Mouse (Mus musculus) T-cell, adult 2 months (primary cell): ENCODE data around the gene Bcas3.

Experiments
- DNase-seq: peaks from one replicate; pipeline ENCODE4 v3.0.0; 2022; ENCODE audit warnings: low spot score

The Bcas3 gene

DNA sequence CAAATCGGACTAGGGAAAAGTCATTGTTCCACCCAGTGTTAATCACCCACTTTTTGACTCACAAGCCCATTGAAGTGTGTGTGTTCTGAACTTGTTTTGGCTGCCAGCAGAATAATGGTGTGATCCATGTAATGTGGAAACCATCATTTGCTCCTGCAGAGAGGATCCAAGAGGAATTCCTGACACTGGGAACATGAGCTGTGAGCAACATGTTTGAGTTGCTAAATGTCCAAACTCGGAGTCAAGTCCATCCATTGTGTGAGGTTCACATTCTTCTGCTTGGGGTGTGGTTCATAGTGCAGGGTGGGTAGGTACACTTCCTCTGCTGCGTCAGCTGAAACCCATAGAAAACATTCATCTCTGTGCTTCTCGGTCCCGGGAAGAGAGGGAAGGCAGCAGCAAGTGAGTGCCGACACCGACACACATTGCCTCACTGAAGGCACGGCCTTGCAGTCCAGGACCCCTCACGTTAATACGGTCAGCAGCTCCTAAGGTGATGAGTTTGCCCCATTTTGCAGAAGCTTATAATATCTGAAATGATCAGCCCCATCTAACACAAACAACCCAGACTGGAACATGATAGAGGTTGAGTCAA lies 320.0 kb downstream of the Bcas3 start:
- no peak for DNase-seq

DNA sequence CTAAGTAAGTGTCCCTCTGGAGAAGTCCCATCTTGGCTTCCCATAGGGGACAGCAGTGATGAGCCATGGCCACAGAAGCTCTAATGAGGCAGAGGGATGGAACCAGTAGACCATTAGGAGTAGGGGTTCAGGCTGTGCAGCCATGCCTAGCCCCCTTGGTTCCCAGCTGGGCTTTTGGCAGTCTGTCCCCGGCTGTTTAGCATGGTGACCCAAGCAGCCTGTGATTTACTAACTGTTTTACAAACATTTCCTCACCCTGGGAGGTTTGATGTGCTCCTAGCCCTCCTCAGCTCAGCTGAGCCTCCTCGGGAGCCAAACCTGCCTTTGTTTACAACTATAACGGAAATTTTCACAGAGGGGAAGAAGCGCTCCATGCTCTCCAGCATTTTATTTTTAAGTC lies 322.3 kb downstream of the Bcas3 start:
- no peak for DNase-seq

DNA sequence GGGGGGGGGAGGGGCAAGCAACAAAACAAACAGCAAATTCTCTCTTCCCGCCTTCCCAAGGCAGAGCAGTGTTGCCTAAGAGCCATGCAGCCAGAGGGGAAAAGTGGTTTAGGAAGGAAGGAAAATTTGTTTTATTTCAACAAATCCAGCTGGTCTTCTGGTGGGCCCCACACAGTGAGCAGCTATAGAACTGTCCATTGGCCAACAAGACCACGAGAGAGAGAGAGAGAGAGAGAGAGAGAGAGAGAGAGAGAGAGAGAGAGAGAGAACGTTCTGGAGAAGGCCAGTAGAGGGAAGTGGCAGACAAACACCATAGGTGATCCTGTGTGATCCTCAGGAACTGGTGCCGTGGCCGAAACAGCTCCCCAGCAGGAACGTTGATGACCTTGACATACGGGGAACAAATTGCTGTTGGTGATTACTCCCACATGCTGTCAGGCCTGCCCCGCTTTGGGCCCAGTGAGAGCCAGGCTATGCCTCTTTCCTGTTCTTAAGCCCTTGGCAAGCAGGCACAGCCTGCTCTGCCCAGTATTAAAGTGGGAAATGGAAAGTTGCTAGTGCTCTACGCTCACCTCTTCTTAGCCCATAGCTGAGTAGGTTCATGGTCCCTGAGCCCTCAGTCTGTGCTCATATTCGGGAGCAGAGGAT lies 323.5 kb downstream of the Bcas3 start:
- no peak for DNase-seq

DNA sequence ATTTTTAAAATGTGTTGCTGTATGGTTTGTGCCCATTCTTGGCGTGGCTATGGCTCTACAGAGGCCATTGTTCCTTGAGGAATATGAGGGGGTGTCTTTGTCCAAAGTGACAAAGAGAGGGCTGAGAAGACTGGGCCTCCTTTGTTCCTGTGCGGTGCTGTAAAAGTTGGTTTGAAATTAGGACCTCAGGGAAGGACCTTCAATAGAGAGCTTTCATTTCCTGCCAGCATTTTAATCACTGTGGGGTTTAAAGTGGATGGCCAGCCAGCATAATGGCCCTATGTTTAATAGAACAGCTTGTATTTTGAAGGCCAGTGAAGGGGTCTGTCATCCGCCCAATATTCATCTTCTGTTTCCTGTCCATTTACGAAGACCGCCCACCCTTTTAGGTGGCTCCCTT lies 325.7 kb downstream of the Bcas3 start:
- no peak for DNase-seq

DNA sequence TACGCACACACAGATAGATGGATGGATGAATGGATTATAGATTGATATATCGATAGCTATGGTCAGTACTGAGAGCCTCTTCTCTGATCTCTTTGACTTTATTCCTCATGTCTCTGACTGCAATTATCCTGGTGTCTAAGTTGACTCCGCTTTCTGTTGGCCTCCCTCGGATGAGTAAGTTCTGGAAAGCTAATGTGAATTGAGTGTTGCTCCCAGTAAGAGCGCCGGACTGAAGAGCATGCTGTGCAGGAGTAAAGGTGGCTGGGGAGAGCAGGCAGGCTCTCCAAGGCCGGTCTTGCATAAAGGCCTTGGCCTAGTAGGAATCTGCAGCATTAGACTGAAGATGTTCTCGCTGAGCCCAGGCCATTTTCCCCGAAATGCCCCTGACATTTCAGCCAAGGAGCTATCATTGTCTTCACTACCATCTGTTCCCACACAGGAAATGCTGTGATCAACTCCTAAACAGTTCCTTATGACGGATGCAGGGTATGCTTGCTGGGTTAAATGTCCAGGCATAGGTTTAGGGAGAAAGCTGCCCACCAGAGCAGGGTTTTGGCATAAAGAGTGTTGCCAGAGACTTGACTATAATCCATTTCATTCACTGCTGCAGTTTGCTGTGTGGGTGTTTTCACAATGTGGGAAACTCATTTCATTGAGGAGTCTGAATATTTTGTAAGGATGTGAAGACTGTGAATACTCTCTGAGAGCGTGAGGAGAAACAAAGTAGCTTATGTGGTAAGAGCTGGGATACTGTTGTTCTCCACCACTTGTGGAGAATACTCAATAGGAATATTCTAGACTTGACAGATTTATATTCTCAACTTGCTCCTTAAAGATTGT lies 328.8 kb downstream of the Bcas3 start:
- no peak for DNase-seq

DNA sequence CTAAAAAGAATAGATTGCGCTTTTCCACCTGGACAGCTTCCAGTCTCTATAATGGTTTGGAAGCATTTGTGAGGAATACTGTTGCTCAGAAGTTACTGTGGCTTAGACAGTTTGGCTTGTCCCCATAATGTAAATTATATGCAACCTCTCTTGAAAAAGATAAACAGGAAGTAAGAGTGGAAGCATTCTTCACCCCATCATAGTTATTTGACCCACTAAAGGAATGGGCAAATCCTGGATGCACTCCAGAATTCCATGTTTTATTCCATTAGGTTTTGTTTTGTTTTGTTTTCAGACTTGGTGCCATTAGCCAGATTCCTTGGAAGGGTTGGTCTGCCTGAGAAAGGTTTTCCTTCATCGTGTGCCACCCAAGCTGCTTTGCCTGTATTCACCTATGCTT lies 332.0 kb downstream of the Bcas3 start:
- DNase-seq, result no peak

DNA sequence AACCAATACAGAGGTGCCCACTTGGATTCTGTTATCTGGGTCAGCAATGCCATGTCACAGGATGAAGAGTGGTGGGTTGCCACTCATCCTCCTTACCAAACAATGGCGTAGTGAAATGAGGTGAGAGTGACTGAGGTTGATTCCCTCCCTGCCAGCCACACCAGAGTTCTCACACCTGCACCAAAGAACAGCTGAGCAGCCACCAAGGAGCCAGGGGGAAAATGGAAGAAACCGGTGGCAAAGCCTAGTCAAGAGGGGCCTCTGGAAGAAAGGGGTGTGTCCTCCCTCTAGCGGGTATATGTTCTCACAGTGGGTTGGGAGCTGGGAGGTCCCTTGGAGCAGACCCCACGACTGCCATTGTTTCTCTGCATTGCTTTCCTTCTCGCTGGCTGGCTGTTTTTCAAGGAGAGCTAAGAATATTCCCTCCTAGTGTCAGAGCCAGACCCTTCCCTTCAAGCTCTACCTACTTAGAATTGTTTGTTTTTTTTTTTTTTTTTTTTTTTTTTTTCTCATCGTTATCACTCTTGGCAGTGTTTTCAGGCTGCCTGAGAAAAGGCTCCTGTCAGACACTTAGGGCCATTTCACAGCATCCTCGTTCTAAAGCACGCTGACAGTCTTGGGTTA lies 335.0 kb downstream of the Bcas3 start:
- DNase-seq, result no peak

DNA sequence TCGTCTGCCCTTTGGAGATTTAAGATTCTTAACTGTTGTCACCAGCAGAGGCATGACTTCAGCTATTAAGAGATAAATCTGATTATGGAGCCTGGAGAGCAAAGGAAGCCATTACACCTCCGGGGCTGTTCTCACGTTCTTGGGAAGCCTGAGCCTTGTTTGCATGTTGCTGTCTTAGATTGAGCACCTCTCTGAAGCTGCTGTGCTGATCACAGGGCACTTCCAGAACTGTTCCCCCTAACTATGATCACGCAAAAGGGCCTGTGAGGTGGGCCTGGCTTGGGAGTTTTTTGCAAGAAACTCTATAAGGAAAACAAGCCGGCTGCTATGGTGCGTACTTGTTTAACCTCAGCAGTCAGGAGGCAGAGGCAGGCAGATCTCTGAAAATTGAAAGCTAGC lies 335.5 kb downstream of the Bcas3 start:
- DNase-seq, result no peak

DNA sequence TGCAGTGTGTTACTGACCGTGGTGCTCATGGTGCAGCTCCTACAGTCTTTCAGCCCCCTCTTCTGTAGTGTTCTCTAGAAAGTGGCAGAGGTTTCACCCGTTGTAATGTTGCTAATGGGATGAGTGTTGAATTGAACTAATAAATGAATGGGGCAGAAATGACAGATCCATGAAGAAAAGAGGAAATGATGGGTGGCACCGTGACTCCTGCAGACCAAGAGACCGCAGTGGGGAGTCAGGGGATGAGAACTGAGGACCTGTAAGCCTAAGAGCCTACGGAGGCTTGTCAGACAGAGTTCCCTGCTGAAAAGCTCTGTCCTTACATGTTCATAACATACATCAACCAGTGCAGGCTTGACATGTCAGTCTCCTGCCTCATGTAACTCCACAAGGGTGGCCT lies 336.3 kb downstream of the Bcas3 start:
- no peak for DNase-seq

DNA sequence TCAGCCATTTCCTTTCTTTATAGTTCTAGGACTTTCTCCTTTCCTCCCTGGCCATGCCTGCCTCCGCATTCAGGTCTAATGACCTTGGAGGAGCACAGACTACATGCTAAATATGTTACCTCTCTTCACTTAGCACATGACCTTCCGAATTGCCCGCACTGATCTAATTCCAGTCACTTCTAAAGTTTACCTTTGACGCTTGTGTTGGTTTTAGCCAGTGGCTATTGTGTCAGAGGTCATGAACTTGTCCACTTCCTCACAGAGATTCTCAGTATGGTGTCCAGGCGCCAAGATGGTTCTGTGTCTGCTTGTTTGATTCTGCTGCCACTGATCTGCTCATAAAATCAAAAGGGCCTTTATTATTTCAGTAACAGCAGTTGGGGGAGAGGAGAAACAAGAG lies 338.3 kb downstream of the Bcas3 start:
- no peak for DNase-seq

DNA sequence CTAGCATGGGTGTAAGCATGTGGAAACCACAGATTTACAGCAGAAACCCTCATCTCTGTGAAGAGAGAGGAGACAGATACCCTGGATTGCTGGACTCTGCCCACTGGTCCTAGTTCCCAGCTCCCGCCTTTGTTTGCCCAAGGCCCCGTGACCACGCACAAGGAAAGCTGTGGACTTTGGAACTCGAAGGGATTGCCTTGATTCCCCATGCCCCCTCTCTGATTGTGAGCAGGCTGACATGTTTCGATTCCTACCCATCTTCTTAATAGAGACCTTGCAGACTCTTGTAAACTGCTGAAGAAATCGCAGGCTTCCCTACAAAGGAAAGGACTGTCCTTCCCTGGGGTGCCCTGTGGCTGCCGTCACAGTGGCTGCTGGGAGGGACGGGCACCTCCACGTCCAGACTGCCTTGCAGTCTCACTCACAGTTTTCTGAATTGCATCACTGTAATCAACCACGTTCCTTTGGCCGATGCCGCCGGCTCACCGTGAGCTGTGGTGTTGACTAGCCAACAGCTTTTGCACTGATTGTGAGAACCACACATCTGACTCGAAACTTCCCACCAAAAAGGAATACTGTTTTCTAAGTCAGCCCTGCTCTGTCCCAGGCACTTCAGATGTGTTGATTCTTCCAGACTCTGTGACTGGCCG lies 342.8 kb downstream of the Bcas3 start:
- DNase-seq, result no peak

DNA sequence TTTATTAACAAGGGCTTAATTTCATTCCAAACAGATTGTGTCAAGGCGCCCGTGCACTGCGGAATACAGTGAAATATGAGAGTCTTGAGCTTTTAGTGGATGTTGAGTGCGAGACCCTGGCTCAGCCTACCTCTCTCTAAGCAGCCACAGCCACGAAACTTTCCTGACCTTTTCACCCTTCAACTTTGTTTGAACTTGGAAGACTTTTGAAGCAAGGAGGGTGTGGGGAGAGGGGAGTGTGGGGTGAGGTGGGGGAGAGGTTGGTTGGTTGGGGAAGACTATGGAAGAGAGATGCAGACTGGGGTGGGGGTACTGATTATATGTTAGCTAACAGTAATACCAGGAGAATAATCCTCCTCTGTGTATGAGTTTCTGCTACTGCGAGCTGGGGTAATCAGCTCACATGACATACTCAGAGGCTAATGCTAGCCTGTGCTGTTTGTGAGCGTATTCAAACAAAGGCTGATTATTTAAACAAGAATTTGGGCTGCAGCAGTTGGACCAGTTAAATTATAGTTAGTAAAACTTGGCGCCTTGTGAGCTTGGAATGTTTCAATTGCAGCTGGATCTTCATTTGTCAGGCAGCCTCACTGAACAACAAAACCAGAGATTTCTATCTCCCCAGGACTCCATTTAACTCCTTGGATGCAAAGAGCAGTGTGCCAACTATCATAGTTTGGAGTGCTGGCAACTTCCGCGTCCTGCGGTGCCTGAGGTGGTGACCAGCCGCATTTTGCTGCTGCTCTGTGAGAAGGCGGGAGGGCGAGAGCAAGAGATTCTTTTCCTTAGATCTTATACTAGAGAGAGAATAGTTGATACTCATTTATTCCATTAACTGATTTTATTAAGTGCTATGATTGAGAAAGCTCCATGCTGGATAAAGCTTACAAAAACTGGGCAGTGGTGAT lies 343.8 kb downstream of the Bcas3 start:
- DNase-seq, result no peak

DNA sequence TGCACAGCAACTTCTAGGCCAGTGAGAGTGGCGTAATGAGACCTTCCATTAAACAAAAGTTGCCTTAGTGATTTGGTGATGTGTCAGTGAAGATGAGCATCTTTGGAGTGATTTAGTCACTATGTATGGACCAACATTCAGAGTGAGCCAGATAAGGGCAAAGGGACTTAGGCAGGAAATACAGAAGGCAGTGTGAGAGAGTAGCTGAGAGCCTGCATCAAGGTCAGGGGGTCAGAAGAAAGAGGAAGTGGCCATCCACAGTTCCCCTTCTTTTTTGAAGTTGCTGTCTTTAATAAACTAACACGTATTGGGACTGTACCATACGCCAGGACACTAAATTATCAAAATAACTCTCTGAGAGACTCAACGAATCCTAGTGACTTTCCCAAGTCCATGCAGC lies 344.5 kb downstream of the Bcas3 start:
- no peak for DNase-seq

DNA sequence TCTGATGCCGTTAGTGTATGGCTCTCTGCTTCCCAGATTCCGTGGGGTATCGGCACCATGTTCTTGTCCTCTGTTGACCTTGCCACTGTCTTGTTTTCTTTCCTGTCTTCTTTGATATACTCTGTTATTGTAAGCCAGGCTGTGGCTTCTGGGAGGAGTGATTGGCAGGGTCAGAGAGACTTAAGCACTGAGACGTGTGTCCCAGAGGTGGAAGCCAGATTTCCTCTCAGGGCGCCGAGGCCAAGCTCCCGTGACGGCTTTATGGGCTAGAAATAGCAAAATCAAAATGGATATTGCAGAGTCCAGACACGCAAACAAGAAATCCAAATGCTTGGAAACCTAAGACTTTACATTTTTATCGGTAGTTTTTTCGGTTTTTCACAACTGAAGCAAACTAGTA lies 345.3 kb downstream of the Bcas3 start:
- no peak for DNase-seq

DNA sequence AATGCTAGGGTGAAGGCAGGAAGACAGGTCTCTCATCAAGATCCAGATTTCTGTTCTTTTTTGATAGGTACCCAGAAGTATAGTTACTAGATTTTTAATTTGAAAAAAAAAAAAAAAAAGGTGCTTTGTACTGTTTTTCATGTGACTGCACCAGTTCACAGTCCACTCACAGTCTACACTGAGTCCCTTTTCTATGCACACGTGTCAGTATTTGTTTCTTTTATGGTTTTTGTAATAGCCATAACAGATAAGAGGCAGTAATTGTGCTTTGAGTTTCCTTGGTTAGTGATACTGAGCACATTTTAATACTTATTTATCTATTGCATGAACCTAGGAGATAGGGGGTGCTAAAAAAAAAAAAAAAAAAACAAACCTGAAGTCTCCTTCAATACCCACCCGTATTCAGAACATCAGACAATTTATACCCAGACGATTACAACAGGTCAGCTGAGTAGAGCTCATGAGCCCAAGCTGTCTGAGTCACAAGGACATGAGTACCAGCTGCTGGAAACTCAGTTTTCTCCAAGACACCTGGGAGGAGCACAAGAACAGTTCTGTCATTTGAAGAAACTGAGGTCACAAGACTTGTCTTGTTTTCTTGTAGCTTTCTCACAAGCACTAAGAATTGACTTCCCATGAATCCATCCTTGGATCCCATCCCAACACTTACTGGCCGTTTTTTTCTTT lies 351.2 kb downstream of the Bcas3 start:
- DNase-seq, result no peak

DNA sequence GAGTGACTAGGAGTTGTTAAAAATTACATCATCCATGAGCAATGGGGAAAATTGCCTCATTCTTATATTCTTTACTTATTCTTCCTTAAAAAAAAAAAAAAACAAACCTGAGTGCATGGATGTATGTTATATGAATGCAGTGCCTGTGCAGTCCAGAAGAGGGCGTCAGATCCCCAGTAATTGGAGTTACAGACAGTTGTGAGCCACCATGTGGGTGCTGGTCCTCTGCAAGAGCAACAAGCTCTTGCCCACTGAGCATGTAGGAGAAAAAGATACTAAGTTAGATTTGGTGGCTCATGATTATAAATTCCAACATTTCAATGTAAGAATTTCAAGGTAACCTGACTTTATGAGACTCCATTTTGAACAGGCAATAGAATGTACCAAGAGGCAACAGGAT lies 353.7 kb downstream of the Bcas3 start:
- no peak for DNase-seq

DNA sequence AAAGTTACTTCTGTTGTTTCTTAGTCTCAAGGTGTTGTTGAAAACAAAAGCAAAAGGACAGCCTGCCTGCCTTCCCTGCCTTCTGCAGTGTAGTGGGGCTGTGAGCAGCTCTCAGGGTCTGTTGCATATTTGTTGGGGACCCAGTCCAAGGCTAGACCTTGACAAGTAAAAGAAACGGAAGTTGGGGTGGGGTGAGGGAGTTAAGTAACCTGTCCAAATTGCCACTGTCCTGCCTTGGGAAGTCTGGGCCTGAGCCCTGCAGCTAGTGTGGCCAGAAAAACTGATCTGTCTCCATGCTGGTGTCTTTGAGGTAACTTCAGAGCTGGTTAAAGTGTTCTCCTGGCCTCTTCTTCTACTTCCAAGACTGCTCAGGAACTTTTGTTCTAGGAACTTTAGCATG lies 354.5 kb downstream of the Bcas3 start:
- DNase-seq, result no peak

DNA sequence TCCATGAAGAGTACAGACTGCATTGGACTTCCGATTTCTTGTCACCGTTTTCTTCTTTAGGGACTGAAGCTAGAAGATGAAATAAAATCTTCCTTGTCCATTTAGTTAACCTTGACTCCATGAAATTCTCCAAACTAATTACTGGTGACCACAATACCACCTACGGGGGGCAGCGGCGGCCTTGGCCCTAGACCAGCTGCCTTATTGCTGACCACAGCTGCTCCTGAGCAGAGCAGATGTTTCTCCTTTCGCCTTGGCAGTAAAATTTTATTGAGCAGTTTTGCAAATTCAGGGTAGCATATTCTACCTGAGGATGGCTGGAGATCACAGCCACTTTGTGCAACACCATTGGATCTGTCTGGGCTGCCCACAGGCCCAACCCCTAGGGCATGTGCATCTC lies 356.2 kb downstream of the Bcas3 start:
- no peak for DNase-seq

DNA sequence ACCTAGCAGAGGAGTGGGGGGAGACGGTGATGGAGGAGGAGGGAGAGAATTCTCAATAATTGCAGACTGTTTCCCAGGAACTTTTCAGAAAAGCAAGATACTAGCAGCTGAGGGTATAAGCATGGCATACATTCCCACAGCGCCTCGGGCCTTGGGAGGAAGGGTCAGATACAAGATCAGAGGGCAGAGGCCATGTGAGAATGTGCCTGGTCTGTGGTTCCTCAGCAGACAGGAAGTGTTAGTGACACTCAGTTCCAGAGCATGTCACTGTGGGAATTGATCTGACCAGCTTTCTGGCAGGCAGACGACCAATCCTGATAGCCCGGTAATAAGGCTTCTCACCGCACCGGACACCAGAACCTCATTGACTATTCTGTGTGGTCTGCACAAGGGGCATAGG lies 357.2 kb downstream of the Bcas3 start:
- DNase-seq, result no peak

DNA sequence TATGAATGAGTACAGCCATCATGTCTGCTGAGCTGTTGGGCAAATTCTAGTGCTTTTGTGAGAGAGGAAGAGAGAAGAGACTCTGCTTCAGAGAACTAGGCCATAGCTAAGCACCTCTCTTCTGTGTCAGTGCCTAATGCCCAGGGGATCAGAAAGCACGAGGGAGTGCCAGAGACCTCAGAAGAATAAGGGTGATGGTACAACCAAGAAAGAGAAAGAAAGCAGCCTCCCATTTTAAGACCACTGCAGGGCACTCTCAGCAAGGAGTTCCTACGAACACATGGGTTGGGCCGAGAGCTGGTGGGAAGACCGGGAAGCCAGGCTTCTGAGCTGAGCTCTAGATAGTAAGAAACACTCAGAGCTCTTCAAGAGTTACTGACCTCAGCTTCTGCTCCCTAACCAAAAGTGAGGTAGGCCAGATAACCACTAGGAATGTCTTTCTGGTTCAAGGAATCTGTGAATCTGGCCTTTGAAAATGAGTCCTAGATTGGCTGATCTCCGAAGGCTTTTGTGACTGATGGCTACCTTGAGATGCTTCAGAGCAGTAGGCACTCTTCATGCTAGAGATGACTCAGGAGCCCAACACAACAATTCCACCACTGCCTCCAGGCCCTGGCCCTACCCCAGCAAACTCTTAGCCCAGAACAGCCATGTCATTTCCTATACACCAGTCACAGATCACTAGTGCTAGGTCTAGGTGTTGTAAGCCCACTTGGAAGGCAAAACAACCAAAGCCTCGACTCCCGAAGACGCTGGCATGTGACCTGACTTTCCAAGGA lies 359.2 kb downstream of the Bcas3 start:
- no peak for DNase-seq
